Mouse (Mus musculus) hindbrain, postnatal 0 days (tissue): ENCODE measurements around the gene Lenep. TPM values are rescaled to one million over a fixed set of nuclear protein-coding genes. Genes with fewer than 3 reads are reported as not detected.
A peak's percentile ranks its signal among the peaks of the same experiment; 100 is the strongest.

Experiments used
- ATAC-seq: fragments of 200-750 bp; cut with Nextera tagmentation; 2 replicates; pipeline ENCODE4 v1.8.0; 2017; ENCODE audit warnings: mild to moderate bottlenecking, moderate TSS enrichment, moderate library complexity
- DNase-seq: peaks from one replicate; pipeline ENCODE4 v3.0.0-alpha.2; 2015; ENCODE audit warnings: low spot score
- H3K27ac ChIP-seq: fragments of 300-500 bp; sonication (generic); 2 replicates; pipeline ENCODE4 v1.5.1; 2014; ENCODE audit warnings: mild to moderate bottlenecking
- H3K27me3 ChIP-seq: fragments of 300-500 bp; sonication (generic); 2 replicates; pipeline ENCODE4 v1.6.1; 2014; ENCODE audit warnings: low read length, mixed read lengths; ENCODE audit not compliant: insufficient read depth
- H3K36me3 ChIP-seq: fragments of 300-500 bp; sonication (generic); 2 replicates; pipeline ENCODE4 v1.6.1; 2014; ENCODE audit warnings: low read length, mixed read lengths; ENCODE audit not compliant: insufficient read depth
- H3K4me1 ChIP-seq: fragments of 300-500 bp; sonication (generic); 2 replicates; pipeline ENCODE4 v1.6.1; 2014; ENCODE audit warnings: antibody characterized with exemption, low read length, mixed read lengths; ENCODE audit not compliant: insufficient read depth
- H3K4me2 ChIP-seq: fragments of 300-500 bp; sonication (generic); 2 replicates; pipeline ENCODE4 v1.6.1; 2014; ENCODE audit warnings: low read depth, mild to moderate bottlenecking, low read length, moderate library complexity, mixed read lengths
- H3K4me3 ChIP-seq: fragments of 300-500 bp; sonication (generic); 2 replicates; pipeline ENCODE4 v1.5.1; 2014; ENCODE audit warnings: low read length
- H3K9ac ChIP-seq: fragments of 300-500 bp; sonication (generic); replicated peaks from 2 replicates; pipeline ENCODE4 v1.6.1; 2014; ENCODE audit warnings: mild to moderate bottlenecking, low read length, moderate library complexity, mixed read lengths
- H3K9me3 ChIP-seq: fragments of 300-500 bp; sonication (generic); 2 replicates; pipeline ENCODE4 v1.6.1; 2016; ENCODE audit warnings: low read length, mixed read lengths
- CTCF ChIP-seq: IDR thresholded peaks from 2 replicates; pipeline ENCODE4 v1.5.1; 2016; ENCODE audit warnings: antibody characterized with exemption, control low read depth, low read depth
- WGBS: fragments of 180-500 bp; shearing (Covaris S2); extraction: QIAGEN DNeasy Blood & Tissue Kit; methylation state at CpG from one replicate; pipeline ENCODE4 v1.1.7; 2014; 5-methylcytosine and 5-hydroxymethylcytosine counted together
- polyA plus RNA-seq: library from polyadenylated mRNA; unstranded; fragments of >200 nt; fragmentation: Nextera tagmentation; extraction: Ambion mirVana; gene quantifications from 2 replicates; pipeline ENCODE4 v1.2.1, GENCODE M21; 2015
- total RNA-seq: library from RNA; depleted of rRNA; stranded (reverse); fragments of >200 nt; gene quantifications from 2 replicates; pipeline ENCODE4 v1.2.3, GENCODE M21; 2014

Lenep gene
- total and polyA plus RNA-seq, 2 experiments from 2014 or later: not detected

DNA sequence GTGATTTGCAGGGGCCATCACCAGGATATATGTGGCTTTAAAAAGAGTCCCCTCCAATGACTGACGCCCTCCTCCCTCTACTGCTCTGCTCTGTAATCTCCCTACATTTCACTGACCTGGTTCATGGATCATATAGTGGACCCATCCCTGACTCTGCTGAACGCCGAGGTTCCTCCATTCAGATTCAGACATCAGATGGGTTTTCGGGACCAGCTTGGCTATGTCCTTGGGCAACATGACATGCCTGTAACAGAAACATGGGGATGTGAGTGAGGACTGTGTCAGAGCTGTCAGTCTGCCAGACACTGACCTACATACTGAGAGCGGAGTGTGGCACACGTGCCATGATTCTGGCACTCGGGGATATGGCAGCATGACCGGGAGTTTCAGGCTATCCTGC, 13.6 kb upstream of the Lenep start:
- H3K27me3 ChIP-seq: no peaks in the 10 kb centered on the region
- H3K27ac ChIP-seq: no peak overlapping the region
- H3K4me3 ChIP-seq: no peak overlapping the region
- H3K9me3 ChIP-seq: no peaks in the 10 kb centered on the region
- H3K4me2 ChIP-seq: no peak overlapping the region
- WGBS: 96% methylated on average over 8 of the region's 8 CpGs
- no peak overlapping the region for H3K9ac ChIP-seq
- ATAC-seq (no peak), DNase-seq (no peak)
- H3K36me3 ChIP-seq: peaks cover 11% of the 10 kb centered on the region
- no peak for TF ChIP-seq CTCF
- H3K4me1 ChIP-seq: peaks cover 7% of the 10 kb centered on the region; the same call in 1 of the 2 replicates

GRCm38 (mm10) chr3:89411490-89412393, 9.1 kb upstream of the Lenep start, which contains the start of gene Flad1:
Gene Flad1, minus strand, starts transcription at chr3:89411870.
- Histone ChIP-seq H3K9ac (peak within 1 kb of the TSS; percentile 49), H3K27ac (peak within 1 kb of the TSS; percentile 70), H3K36me3 (peaks cover 15% of the 10 kb centered on the region), H3K4me3 (peak within 1 kb of the TSS; percentile 49), H3K27me3 (no peaks in the 10 kb centered on the region), H3K4me1 (0 out of 2 replicates have a peak, but pooled peaks cover 4% of the 10 kb centered on the region), H3K9me3 (no peaks in the 10 kb centered on the region), H3K4me2 (peak within 1 kb of the TSS; percentile 80)
- TF ChIP-seq CTCF: no peak
- DNase-seq: peak; percentile 99
- WGBS: 6% methylated on average over 28 of the region's 28 CpGs
- peak; percentile 99 for ATAC-seq

DNA sequence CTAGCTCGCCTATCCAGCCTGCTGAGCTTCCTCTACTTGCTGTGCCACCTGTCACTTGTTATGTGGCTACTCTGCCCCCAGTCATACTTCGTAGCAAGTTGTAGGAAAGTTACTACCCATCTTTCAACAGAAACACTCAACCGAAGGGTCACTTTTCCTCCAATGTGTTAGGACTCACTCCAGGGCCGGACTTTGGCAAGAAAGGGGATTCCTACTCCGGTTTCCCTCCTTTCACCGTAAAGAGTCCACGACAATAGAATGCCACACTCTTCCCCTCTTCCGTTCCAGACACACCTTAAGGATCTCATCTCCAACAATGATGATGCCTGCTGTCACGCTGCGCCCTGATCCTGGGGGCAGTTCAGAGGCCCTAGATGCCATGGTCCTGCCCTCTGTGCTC, 8.3 kb upstream of the Lenep start:
- 80% methylated on average over 10 of the region's 10 CpGs for WGBS
- no peak for TF ChIP-seq CTCF

GRCm38 (mm10) chr3:89409701-89410100, 7.1 kb upstream of the Lenep start:
- Histone ChIP-seq H3K9ac (no peak overlapping the region), H3K4me1 (0 out of 2 replicates have a peak, but pooled peaks cover 4% of the 10 kb centered on the region), H3K27me3 (no peaks in the 10 kb centered on the region), H3K36me3 (peaks cover 17% of the 10 kb centered on the region), H3K9me3 (no peaks in the 10 kb centered on the region), H3K4me3 (no peak overlapping the region), H3K27ac (no peak overlapping the region), H3K4me2 (no peak overlapping the region)
- DNase-seq: no peak
- no peak for TF ChIP-seq CTCF
- 92% methylated on average over 3 of the region's 3 CpGs for WGBS
- no peak for ATAC-seq

More for the DNA sequence above, 8.3 kb upstream of the Lenep start:
- Histone ChIP-seq H3K36me3 (peaks cover 15% of the 10 kb centered on the region), H3K27ac (peak overlapping the region; percentile 70), H3K4me2 (peak overlapping the region; percentile 80), H3K9ac (peak overlapping the region; percentile 49), H3K9me3 (no peaks in the 10 kb centered on the region), H3K4me1 (0 out of 2 replicates have a peak, but pooled peaks cover 4% of the 10 kb centered on the region), H3K4me3 (peak overlapping the region; percentile 49), H3K27me3 (no peaks in the 10 kb centered on the region)
- ATAC-seq: no peak
- no peak for DNase-seq

DNA sequence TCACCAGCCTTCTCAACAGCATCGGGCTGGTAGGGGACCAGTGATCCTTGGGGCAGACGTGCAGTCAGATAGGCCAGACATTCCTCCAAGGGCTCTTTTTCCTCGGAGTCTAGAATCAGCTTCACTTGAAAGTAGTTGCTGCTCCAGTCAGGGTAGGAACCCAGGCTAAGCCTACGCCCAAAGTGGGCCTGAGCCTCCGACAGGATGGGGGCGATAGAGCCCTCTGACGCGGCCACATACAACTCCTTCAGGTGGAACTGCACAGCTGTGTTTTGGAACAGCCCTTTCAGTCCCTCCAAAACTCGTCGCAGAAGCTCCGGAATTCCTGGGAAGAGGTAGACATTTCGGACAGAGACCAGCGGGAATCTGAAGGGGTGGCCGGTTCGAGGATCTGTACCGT, 5.9 kb upstream of the Lenep start:
- Histone ChIP-seq H3K9ac (no peak overlapping the region), H3K36me3 (peaks cover 14% of the 10 kb centered on the region), H3K27ac (no peak overlapping the region), H3K4me1 (0 out of 2 replicates have a peak, but pooled peaks cover 4% of the 10 kb centered on the region), H3K4me3 (no peak overlapping the region), H3K4me2 (no peak overlapping the region), H3K9me3 (no peaks in the 10 kb centered on the region), H3K27me3 (no peaks in the 10 kb centered on the region)
- no peak for DNase-seq
- WGBS: 69% methylated on average over 16 of the region's 16 CpGs
- ATAC-seq: no peak
- TF ChIP-seq CTCF: 0 out of 2 replicates have a peak, but pooled peaks have one; percentile 4

DNA sequence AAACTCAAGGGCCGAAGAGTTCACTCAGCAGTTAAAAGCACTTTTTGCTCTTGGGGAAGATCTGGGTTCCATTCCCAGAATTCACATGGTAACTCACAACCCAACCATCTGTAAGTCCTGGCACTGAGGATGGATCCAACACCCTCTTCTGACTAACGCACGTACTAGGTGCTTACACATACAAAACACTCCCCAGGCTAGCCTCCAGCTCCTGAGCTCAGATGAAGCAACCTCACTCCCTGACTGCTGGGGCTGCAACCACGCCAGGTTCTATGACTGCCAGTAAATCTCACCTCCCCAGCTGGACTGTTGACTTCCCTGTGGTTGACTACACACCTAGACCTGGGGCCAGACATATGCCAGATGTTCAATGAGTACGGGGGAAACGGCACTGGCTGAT, 4.3 kb upstream of the Lenep start:
- H3K9me3 ChIP-seq: no peaks in the 10 kb centered on the region
- DNase-seq (no peak), ATAC-seq (no peak)
- no peak overlapping the region for H3K9ac ChIP-seq
- TF ChIP-seq CTCF: no peak
- no peak overlapping the region for H3K4me2 ChIP-seq
- no peak overlapping the region for H3K27ac ChIP-seq
- no peak overlapping the region for H3K4me3 ChIP-seq
- peaks cover 18% of the 10 kb centered on the region for H3K36me3 ChIP-seq
- H3K4me1 ChIP-seq: 0 out of 2 replicates have a peak, but pooled peaks cover 4% of the 10 kb centered on the region
- 91% methylated on average over 6 of the region's 6 CpGs for WGBS
- H3K27me3 ChIP-seq: no peaks in the 10 kb centered on the region
